Mouse (Mus musculus) B cell, adult (primary cell): ENCODE data around the gene Btbd35f23. TPM values are rescaled to one million over a fixed set of nuclear protein-coding genes. Genes with fewer than 3 reads are reported as not detected.

ENCODE experiments used
- total RNA-seq: library from RNA; stranded (reverse); gene quantifications from 4 replicates; pipeline ENCODE4 v1.2.4, GENCODE M21; 2023; ENCODE audit not compliant: inconsistent age

The Btbd35f23 gene
- total RNA-seq = not detected in 4 replicates

GRCm38 (mm10) chrX:3076575-3076974 lies at the start of gene Btbd35f23:
Gene Btbd35f23 (plus strand): TSS chrX:3076875.

Other genes starting within 250 kb of the Btbd35f23 start
- gene Btbd35f24, start 119.0 kb downstream of the Btbd35f23 start, total RNA-seq = not detected in 4 replicates